Mouse (Mus musculus): Measurements from ENCODE around the gene Krt84.
"Not testable (repeated sequence)": the region's sequence is repeated elsewhere in the genome, so short reads cannot be mapped to it uniquely, and the experiment has no call there.

The Krt84 gene

GRCm38 (mm10) chr15:101532720-101533119 lies at the start of gene Krt84:
Gene Krt84 (minus strand): TSS chr15:101532820.
- DNase-seq: no peak

- no peak for DNase-seq
Measured at GRCm38 (mm10) chr15:101581701-101582100, 49.1 kb upstream of the Krt84 start.

- no peak for DNase-seq
Measured at GRCm38 (mm10) chr15:101575506-101575905, 42.9 kb upstream of the Krt84 start.

- no peak for DNase-seq
Measured at GRCm38 (mm10) chr15:101573796-101574345, 41.3 kb upstream of the Krt84 start, which contains the start of gene Krt75. Gene Krt75 (minus strand): TSS chr15:101573904.

GRCm38 (mm10) chr15:101567780-101568179 lies 35.2 kb upstream of the Krt84 start:
- DNase-seq: no peak

- DNase-seq: no peak
Measured at GRCm38 (mm10) chr15:101562850-101563249, 30.2 kb upstream of the Krt84 start, which contains the start of gene Krt90. Gene Krt90 (minus strand): TSS chr15:101562950.

GRCm38 (mm10) chr15:101558034-101558646 lies 25.5 kb upstream of the Krt84 start:
- no peak for DNase-seq

- DNase-seq: no peak
Measured at GRCm38 (mm10) chr15:101553169-101553568, 20.5 kb upstream of the Krt84 start.

- DNase-seq: no peak
Measured at GRCm38 (mm10) chr15:101552188-101552587, 19.6 kb upstream of the Krt84 start.

- DNase-seq: no peak
Measured at GRCm38 (mm10) chr15:101550567-101550966, 17.9 kb upstream of the Krt84 start, which contains the start of gene Krt82. Gene Krt82 (minus strand): TSS chr15:101550667.

GRCm38 (mm10) chr15:101544478-101544877 lies 11.9 kb upstream of the Krt84 start:
- no peak for DNase-seq

GRCm38 (mm10) chr15:101542543-101542942 lies 9.9 kb upstream of the Krt84 start:
- no peak for DNase-seq

GRCm38 (mm10) chr15:101538580-101538900 lies 5.9 kb upstream of the Krt84 start:
- no peak for DNase-seq

- DNase-seq: no peak
Measured at GRCm38 (mm10) chr15:101537864-101538579, 5.4 kb upstream of the Krt84 start.

- DNase-seq: no peak
Measured at GRCm38 (mm10) chr15:101536054-101536850, 3.6 kb upstream of the Krt84 start.

- DNase-seq: peak; percentile 68
Measured at GRCm38 (mm10) chr15:101522556-101523232, 9.9 kb downstream of the Krt84 start.

- peak; percentile 52 for DNase-seq
Measured at GRCm38 (mm10) chr15:101519792-101520191, 12.8 kb downstream of the Krt84 start.

- not testable (repeated sequence) for DNase-seq
Measured at GRCm38 (mm10) chr15:101517161-101517560, 15.5 kb downstream of the Krt84 start, which contains the start of gene Gm49425. Gene Gm49425 (minus strand): TSS chr15:101517261.

- no peak for DNase-seq
Measured at GRCm38 (mm10) chr15:101508247-101508646, 24.4 kb downstream of the Krt84 start.

- DNase-seq: peak; percentile 52
Measured at GRCm38 (mm10) chr15:101506896-101507758, 25.5 kb downstream of the Krt84 start.

- DNase-seq: peak; percentile 45
Measured at GRCm38 (mm10) chr15:101497181-101497580, 35.4 kb downstream of the Krt84 start.

- DNase-seq: no peak
Measured at GRCm38 (mm10) chr15:101495266-101495665, 37.4 kb downstream of the Krt84 start.

Measured in kidney, adult 11 months (tissue).